Mouse (Mus musculus) MN1 (cell line): ENCODE measurements around the gene Abcd3.
"Not testable (repeated sequence)": the region's sequence is repeated elsewhere in the genome, so short reads cannot be mapped to it uniquely, and the experiment has no call there.

Experiments
- DNase-seq: peaks from one replicate; pipeline ENCODE4 v3.0.0-alpha.2; 2016; ENCODE audit warnings: low spot score

The Abcd3 gene

GRCm38 (mm10) chr3:121818736-121819396 is 3.8 kb upstream of the Abcd3 start:
- DNase-seq = no peak

- no peak for DNase-seq
These were observed 590 bp upstream of the Abcd3 start for GRCm38 (mm10) chr3:121815549-121816235.

GRCm38 (mm10) chr3:121814413-121814864 is 663 bp downstream of the Abcd3 start:
- DNase-seq = peak; percentile 44

GRCm38 (mm10) chr3:121813834-121814233 is 1.3 kb downstream of the Abcd3 start:
- DNase-seq = no peak

- DNase-seq = no peak
These were observed 6.9 kb downstream of the Abcd3 start for GRCm38 (mm10) chr3:121808246-121808645.

GRCm38 (mm10) chr3:121794214-121794613 is 20.9 kb downstream of the Abcd3 start:
- DNase-seq = no peak

- DNase-seq = no peak
These were observed 22.9 kb downstream of the Abcd3 start for GRCm38 (mm10) chr3:121792246-121792645.

- no peak for DNase-seq
These were observed 24.7 kb downstream of the Abcd3 start for GRCm38 (mm10) chr3:121790442-121790841.

- no peak for DNase-seq
These were observed 25.3 kb downstream of the Abcd3 start for GRCm38 (mm10) chr3:121789790-121790189.

GRCm38 (mm10) chr3:121783020-121783419 is 32.1 kb downstream of the Abcd3 start:
- no peak for DNase-seq

- peak; percentile 32 for DNase-seq
These were observed 37.2 kb downstream of the Abcd3 start for GRCm38 (mm10) chr3:121777943-121778342.

- not testable (repeated sequence) for DNase-seq
These were observed 41.8 kb downstream of the Abcd3 start for GRCm38 (mm10) chr3:121773336-121773735.

- DNase-seq = no peak
These were observed 46.3 kb downstream of the Abcd3 start for GRCm38 (mm10) chr3:121768770-121769169.

- no peak for DNase-seq
These were observed 48.3 kb downstream of the Abcd3 start for GRCm38 (mm10) chr3:121766818-121767217.

GRCm38 (mm10) chr3:121766048-121766447 is 49.1 kb downstream of the Abcd3 start:
- no peak for DNase-seq

- DNase-seq = peak; percentile 62
These were observed 52.8 kb downstream of the Abcd3 start for GRCm38 (mm10) chr3:121762056-121762852.

- no peak for DNase-seq
These were observed 56.7 kb downstream of the Abcd3 start for GRCm38 (mm10) chr3:121758373-121758772.

GRCm38 (mm10) chr3:121755152-121755551 is 60.0 kb downstream of the Abcd3 start:
- no peak for DNase-seq

- not testable (repeated sequence) for DNase-seq
These were observed 60.6 kb downstream of the Abcd3 start for GRCm38 (mm10) chr3:121754319-121755090.

- not testable (repeated sequence) for DNase-seq
These were observed 73.8 kb downstream of the Abcd3 start for GRCm38 (mm10) chr3:121741186-121741848.

- DNase-seq = no peak
These were observed 75.5 kb downstream of the Abcd3 start for GRCm38 (mm10) chr3:121739489-121740213.
